Mouse (Mus musculus): ENCODE measurements around the gene Unc93b1. TPM values are rescaled to one million over a fixed set of nuclear protein-coding genes. Genes with fewer than 3 reads are reported as not detected.

Gene Unc93b1
- polyA plus RNA-seq, 1 experiment from 2014 or later = 5.1 TPM

- Histone ChIP-seq H3K9me3 (replicated peaks) (no peaks in the 10 kb centered on the region), H3K27me3 (ENCODE audit: low read depth, poor library complexity, severe bottlenecking) (peaks cover 26% of the 10 kb centered on the region)
- WGBS = 51% methylated on average over 6 of the region's 6 CpGs
These were observed 29.6 kb upstream of the Unc93b1 start for GRCm38 (mm10) chr19:3905261-3905969.

GRCm38 (mm10) chr19:3906326-3906725 is 28.7 kb upstream of the Unc93b1 start:
- peaks cover 52% of the 10 kb centered on the region for H3K36me3 ChIP-seq

More at GRCm38 (mm10) chr19:3905261-3905969, 29.6 kb upstream of the Unc93b1 start:
- Histone ChIP-seq H3K4me3 (peak overlapping the region; percentile 22), H3K36me3 (peaks cover 42% of the 10 kb centered on the region), H3K27ac (replicated peaks) (peak overlapping the region; percentile 58), H3K4me1 (peaks cover 46% of the 10 kb centered on the region)
- DNase-seq (ENCODE audit: low spot score) = no peak

GRCm38 (mm10) chr19:3906795-3907786 is 27.9 kb upstream of the Unc93b1 start, which contains the start of gene Tcirg1:
Gene Tcirg1 (minus strand): TSS chr19:3907133.
- Histone ChIP-seq H3K27me3 (ENCODE audit: low read depth, poor library complexity, severe bottlenecking) (peaks cover 26% of the 10 kb centered on the region), H3K9me3 (replicated peaks) (no peaks in the 10 kb centered on the region), H3K4me1 (peaks cover 54% of the 10 kb centered on the region), H3K4me3 (peak within 1 kb of the TSS; percentile 60), H3K36me3 (peaks cover 51% of the 10 kb centered on the region), H3K27ac (replicated peaks) (peak within 1 kb of the TSS; percentile 77)
- DNase-seq (ENCODE audit: low spot score) = peak; percentile 60
- 6% methylated on average over 36 of the region's 36 CpGs for WGBS

More at GRCm38 (mm10) chr19:3906326-3906725, 28.7 kb upstream of the Unc93b1 start:
- peaks cover 47% of the 10 kb centered on the region for H3K4me1 ChIP-seq
- H3K27ac ChIP-seq (replicated peaks) = peak overlapping the region; percentile 77
- peaks cover 26% of the 10 kb centered on the region for H3K27me3 ChIP-seq (ENCODE audit: low read depth, poor library complexity, severe bottlenecking)
- WGBS = 41% methylated on average over 10 of the region's 10 CpGs
- peak overlapping the region; percentile 60 for H3K4me3 ChIP-seq
- no peaks in the 10 kb centered on the region for H3K9me3 ChIP-seq (replicated peaks)
- DNase-seq (ENCODE audit: low spot score) = no peak

GRCm38 (mm10) chr19:3907876-3908660 is 26.9 kb upstream of the Unc93b1 start:
- no peak for DNase-seq (ENCODE audit: low spot score)
- peaks cover 54% of the 10 kb centered on the region for H3K4me1 ChIP-seq
- WGBS = 92% methylated on average over 8 of the region's 8 CpGs
- no peak overlapping the region for H3K27ac ChIP-seq (replicated peaks)
- peaks cover 26% of the 10 kb centered on the region for H3K27me3 ChIP-seq (ENCODE audit: low read depth, poor library complexity, severe bottlenecking)
- peaks cover 43% of the 10 kb centered on the region for H3K36me3 ChIP-seq
- no peak overlapping the region for H3K4me3 ChIP-seq
- H3K9me3 ChIP-seq (replicated peaks) = no peaks in the 10 kb centered on the region

DNA sequence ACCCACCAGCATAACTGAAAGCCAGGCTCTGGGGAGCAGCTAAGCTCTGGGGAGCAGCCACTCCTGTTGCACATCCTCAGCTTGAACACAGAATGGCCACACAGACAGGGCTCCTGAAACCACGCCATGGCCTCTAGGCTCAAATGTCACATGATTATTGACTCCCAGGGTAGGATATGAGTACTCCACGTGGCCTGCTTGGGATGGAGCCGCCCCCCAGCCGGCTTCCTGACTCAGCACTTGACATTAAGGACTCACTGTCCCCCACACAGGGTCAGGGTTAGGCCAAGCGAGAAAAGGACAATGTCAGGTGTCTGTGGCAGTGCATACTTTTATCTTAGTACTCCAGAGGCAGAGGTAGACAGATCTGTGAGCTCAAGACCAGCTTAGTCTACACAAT is 24.8 kb upstream of the Unc93b1 start:
- DNase-seq (ENCODE audit: low spot score) = no peak
- Histone ChIP-seq H3K4me1 (peaks cover 45% of the 10 kb centered on the region), H3K27ac (replicated peaks) (no peak overlapping the region), H3K27me3 (ENCODE audit: low read depth, poor library complexity, severe bottlenecking) (peaks cover 15% of the 10 kb centered on the region; the same call in 1 of the 2 replicates), H3K36me3 (peaks cover 39% of the 10 kb centered on the region), H3K4me3 (no peak overlapping the region), H3K9me3 (replicated peaks) (no peaks in the 10 kb centered on the region)
- 86% methylated on average over 5 of the region's 5 CpGs for WGBS

DNA sequence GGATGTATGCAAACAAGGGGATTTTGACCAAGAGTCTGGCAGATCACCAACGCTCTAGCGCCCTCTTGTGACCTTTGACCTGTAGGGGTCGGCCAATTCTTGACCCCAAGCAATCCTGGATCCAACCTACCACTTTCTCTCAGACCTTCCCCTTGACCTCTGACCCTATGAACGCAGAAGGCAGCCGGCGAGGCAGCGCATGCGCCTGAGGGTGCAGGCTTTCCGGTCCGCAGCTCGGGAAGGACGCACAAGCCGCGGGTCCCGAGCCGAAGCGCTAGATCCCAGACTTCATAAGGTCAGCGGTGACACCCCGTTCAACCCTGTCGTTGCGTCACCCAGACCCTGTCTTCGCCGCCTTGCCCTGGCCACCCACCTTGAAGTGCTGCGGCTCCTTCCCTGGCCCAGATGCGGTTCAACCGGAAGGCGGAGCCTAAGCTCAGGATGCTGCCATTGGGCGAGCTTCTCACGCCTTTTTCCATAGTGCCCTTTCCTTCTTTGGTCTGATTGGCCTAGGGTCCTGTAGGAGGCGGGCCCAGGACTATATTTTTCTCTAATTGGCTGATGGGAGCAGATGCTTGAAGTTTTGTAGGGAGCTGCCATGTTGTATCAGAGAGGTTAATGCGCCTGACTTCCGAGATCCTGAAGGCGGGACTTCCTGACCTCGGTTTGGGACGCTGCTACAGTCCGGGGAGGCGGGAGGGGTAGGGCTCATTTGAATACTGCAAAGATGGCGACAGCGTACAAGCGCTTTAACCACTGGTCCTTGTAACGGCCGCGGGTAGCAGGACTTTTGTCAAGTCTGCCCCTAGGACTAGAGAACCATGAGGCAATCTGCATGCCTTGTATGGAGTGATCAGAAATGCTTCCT is 22.4 kb upstream of the Unc93b1 start, which contains the start of gene Ndufs8:
Gene Ndufs8 (minus strand): TSS at position 438 of the 868 bp plus-strand sequence.
- DNase-seq (ENCODE audit: low spot score) = peak; percentile 95
- Histone ChIP-seq H3K9me3 (replicated peaks) (no peaks in the 10 kb centered on the region), H3K27ac (replicated peaks) (peak within 1 kb of the TSS; percentile 91), H3K27me3 (ENCODE audit: low read depth, poor library complexity, severe bottlenecking) (no peaks in the 10 kb centered on the region), H3K4me3 (peak within 1 kb of the TSS; percentile 65), H3K4me1 (peaks cover 23% of the 10 kb centered on the region), H3K36me3 (peaks cover 39% of the 10 kb centered on the region)
- WGBS = under 1% methylated on average over 43 of the region's 43 CpGs

GRCm38 (mm10) chr19:3913692-3914091 is 21.3 kb upstream of the Unc93b1 start:
- H3K4me1 ChIP-seq = peaks cover 26% of the 10 kb centered on the region
- 85% methylated on average over 8 of the region's 8 CpGs for WGBS
- DNase-seq (ENCODE audit: low spot score) = no peak
- no peaks in the 10 kb centered on the region for H3K9me3 ChIP-seq (replicated peaks)
- H3K27ac ChIP-seq (replicated peaks) = peak overlapping the region; percentile 91
- H3K36me3 ChIP-seq = peaks cover 29% of the 10 kb centered on the region
- peak overlapping the region; percentile 65 for H3K4me3 ChIP-seq
- H3K27me3 ChIP-seq (ENCODE audit: low read depth, poor library complexity, severe bottlenecking) = no peaks in the 10 kb centered on the region

DNA sequence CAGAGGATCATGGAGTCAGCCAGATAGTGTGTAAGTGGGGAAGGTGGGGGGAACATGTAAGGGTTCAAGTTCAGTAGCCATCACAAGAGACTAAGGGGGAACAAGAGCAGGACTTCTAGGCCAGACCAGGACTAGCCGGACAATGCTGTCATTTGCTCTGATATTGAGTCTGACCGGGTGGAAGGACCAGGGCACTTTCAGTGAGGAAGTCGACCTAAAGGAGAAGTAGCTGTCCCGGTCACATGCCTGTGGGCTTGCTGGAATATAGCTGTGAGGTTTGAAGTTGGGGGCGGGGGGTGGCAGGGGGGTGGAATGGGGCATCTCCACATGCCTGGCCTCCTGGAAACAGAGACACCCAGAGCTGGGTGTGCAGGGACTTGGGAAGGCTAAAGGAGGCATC is 20.5 kb upstream of the Unc93b1 start:
- DNase-seq (ENCODE audit: low spot score) = no peak
- peaks cover 20% of the 10 kb centered on the region for H3K36me3 ChIP-seq
- H3K27me3 ChIP-seq (ENCODE audit: low read depth, poor library complexity, severe bottlenecking) = no peaks in the 10 kb centered on the region
- 90% methylated on average over 5 of the region's 5 CpGs for WGBS
- H3K4me3 ChIP-seq = no peak overlapping the region
- no peak overlapping the region for H3K27ac ChIP-seq (replicated peaks)
- no peaks in the 10 kb centered on the region for H3K9me3 ChIP-seq (replicated peaks)
- H3K4me1 ChIP-seq = peaks cover 28% of the 10 kb centered on the region

DNA sequence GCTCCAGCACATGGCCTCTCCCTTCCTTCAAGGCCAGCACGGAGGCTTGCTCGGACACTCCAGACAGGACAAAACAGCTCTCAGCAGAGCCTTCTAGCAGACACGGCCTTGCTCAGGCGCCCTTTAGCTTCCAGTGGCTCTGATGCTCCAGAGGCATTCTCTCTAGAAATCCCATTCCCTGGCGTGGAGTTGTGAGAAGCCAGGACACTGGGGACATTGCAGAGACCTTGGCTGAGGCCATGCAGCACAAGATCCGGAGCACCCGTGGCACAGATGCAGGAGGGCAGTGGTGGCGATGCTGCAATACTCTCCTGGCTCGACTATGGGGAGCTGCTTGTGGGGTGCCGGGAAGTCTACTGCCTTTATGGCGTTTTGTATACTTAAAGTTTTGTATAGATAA is 18.3 kb upstream of the Unc93b1 start:
- Histone ChIP-seq H3K36me3 (no peaks in the 10 kb centered on the region), H3K4me3 (no peak overlapping the region), H3K27ac (replicated peaks) (no peak overlapping the region), H3K27me3 (ENCODE audit: low read depth, poor library complexity, severe bottlenecking) (no peaks in the 10 kb centered on the region), H3K9me3 (replicated peaks) (no peaks in the 10 kb centered on the region), H3K4me1 (peaks cover 23% of the 10 kb centered on the region)
- WGBS = 79% methylated on average over 11 of the region's 11 CpGs
- no peak for DNase-seq (ENCODE audit: low spot score)

DNA sequence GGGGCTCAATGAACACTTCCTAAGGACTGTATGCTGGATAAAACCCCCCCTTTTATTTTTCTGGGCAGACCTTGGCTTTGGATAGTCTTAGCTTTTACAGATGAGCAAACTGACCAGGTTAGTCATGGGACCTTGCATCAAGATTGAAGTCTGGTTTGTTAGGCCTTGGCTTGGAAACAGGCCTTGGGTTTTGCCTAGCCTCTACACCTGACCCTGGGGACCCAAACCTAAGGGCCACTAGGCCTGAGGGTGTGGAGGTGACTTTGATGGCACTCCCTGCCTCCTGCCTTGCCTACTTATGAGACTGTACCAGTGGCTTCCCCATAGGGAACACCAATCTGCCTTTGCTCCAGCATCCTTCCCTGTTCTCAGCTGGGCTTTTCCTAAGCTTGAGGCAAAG is 15.1 kb upstream of the Unc93b1 start:
- Histone ChIP-seq H3K4me1 (peaks cover 15% of the 10 kb centered on the region), H3K4me3 (no peak overlapping the region), H3K36me3 (no peaks in the 10 kb centered on the region), H3K27ac (replicated peaks) (no peak overlapping the region), H3K27me3 (ENCODE audit: low read depth, poor library complexity, severe bottlenecking) (no peaks in the 10 kb centered on the region), H3K9me3 (replicated peaks) (no peaks in the 10 kb centered on the region)
- no peak for DNase-seq (ENCODE audit: low spot score)

- no peak overlapping the region for H3K4me3 ChIP-seq
- H3K27me3 ChIP-seq (ENCODE audit: low read depth, poor library complexity, severe bottlenecking) = no peaks in the 10 kb centered on the region
- WGBS = 61% methylated on average over 10 of the region's 10 CpGs
- DNase-seq (ENCODE audit: low spot score) = no peak
- H3K4me1 ChIP-seq = peaks cover 19% of the 10 kb centered on the region
- no peaks in the 10 kb centered on the region for H3K36me3 ChIP-seq
- no peaks in the 10 kb centered on the region for H3K9me3 ChIP-seq (replicated peaks)
- peak overlapping the region; percentile 7; the same call in 1 of the 2 replicates for H3K27ac ChIP-seq (replicated peaks)
These were observed 12.2 kb upstream of the Unc93b1 start for GRCm38 (mm10) chr19:3922661-3923371.
